8 mouse cellular contexts compared by ENCODE assay signal in the genomic region with DNA sequence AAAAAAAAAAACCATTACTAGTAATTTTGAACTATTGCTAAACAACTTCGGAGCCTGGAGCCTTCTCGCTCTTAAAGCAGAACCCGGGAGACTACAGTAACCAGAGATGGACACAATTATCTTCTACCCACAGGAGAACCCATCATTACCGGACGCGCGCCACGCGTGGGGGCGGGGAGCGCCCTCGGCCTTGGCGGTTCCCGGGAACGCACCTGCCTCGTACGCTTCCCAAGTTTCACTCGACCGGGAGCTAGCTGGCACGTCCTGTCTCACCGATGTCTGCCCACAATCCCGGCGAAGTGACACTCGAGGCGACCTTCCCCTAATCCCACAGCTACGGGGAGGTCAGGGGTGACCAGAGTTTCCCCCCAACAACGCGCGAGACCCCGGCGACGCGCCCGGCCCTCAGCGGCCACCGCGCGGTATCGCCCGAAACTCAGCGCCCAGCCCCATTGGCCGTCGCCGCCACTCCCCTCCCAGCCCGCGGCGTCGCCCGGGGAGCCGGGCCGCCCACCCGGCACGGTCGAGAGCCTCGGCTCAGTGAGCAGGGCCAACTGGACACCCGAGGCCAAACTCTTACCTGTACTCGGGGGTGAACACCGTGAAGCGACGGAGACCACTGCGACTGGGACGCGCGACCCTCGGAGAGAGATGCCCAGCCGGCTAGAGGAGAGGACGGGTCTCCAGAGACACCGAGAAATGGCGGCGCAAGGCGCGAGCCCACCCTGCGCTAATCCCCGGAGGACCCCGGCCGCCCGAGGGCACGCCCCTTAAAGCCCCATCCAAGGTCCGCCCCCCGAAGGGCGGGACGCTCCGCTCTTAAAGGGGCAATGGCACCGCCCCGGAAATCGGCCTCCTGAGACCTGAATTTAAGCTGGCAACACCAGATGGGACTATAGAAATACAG. TPM values are rescaled to one million over a fixed set of nuclear protein-coding genes. Genes with fewer than 3 reads are reported as not detected.
A peak's percentile ranks its signal among the peaks of the same experiment; 100 is the strongest.
DNase-seq lines count a peak whose midpoint lies in the region; ATAC-seq and TF ChIP-seq lines count a peak whose summit lies in the region.

A gene (minus strand): TSS at position 796 of the 907 bp plus-strand sequence.

- ATAC-seq in frontal cortex, adult (ENCODE audit: low TSS enrichment): peak; percentile 89
- peak; percentile 81 to 87 for ATAC-seq in hematopoietic stem cell, adult 5-6 weeks (replicated peaks in 1 of 2; ENCODE audit: insufficient read depth in 1 of 2, low FRiP score in 2 of 2, low TSS enrichment in 1 of 2, low read depth in 1 of 2, poor library complexity in 2 of 2, severe bottlenecking in 2 of 2)
- ATAC-seq in lung, embryonic 15.5 days (ENCODE audit: borderline replicate concordance, extremely low read depth, low FRiP score, low TSS enrichment): peak; percentile 94

- under 1% methylated on average over 86 of the region's 86 CpGs for WGBS in lung, embryonic 15.5 days
- under 1% methylated on average over 86 of the region's 86 CpGs for WGBS in thymus, adult 2 months

- TF ChIP-seq CTCF in thymus, adult 2 months (IDR thresholded peaks at IDR 0.05; ENCODE audit: borderline replicate concordance, control insufficient read depth, extremely low read depth, insufficient read depth, low read length, poor library complexity): 0 out of 2 replicates have a peak, but pooled peaks have one; percentile 11

- DNase-seq in MN1 (ENCODE audit: low spot score): peak; percentile 90
- DNase-seq in cerebellum, adult 8-10 months: peak; percentile 66
- peak; percentile 52 to 62 for DNase-seq in layer of hippocampus, adult 8-10 months (ENCODE audit: low spot score in 2 of 2)
- DNase-seq in ovary, adult 18-20 months (ENCODE audit: low spot score): peak; percentile 69
- DNase-seq in thymus, adult 2 months: peak; percentile 82

- peak within 1 kb of the TSS; percentile 95 for H3K27ac ChIP-seq in lung, embryonic 15.5 days
- H3K27ac ChIP-seq in thymus, adult 2 months (ENCODE audit: control insufficient read depth, insufficient read depth, low read length): no peak within 1 kb of the TSS

- no peaks in the 10 kb centered on the region for H3K27me3 ChIP-seq in lung, embryonic 15.5 days
- no peaks in the 10 kb centered on the region; the same call in 1 of the 2 replicates for H3K27me3 ChIP-seq in thymus, adult 2 months (ENCODE audit: control insufficient read depth, insufficient read depth, low read length)

- no peaks in the 10 kb centered on the region for H3K36me3 ChIP-seq in lung, embryonic 15.5 days
- H3K36me3 ChIP-seq in thymus, adult 2 months (ENCODE audit: control insufficient read depth, insufficient read depth, low read length): no peaks in the 10 kb centered on the region

- H3K4me3 ChIP-seq in lung, embryonic 15.5 days: peak within 1 kb of the TSS; percentile 93
- peak within 1 kb of the TSS; percentile 54 for H3K4me3 ChIP-seq in thymus, adult 2 months (ENCODE audit: control insufficient read depth, insufficient read depth, low read length)

- H3K9me3 ChIP-seq in lung, embryonic 15.5 days: no peaks in the 10 kb centered on the region

- peak within 1 kb of the TSS; percentile 72 for H3K9ac ChIP-seq in lung, embryonic 15.5 days

- peak within 1 kb of the TSS; percentile 81 for H3K4me2 ChIP-seq in lung, embryonic 15.5 days

- no peak for TF ChIP-seq POLR2A in thymus, adult 2 months (IDR thresholded peaks at IDR 0.05; ENCODE audit: control insufficient read depth, extremely low read depth, insufficient read depth, low read length, poor library complexity)

- H3K4me1 ChIP-seq in lung, embryonic 15.5 days: peaks cover 18% of the 10 kb centered on the region
- H3K4me1 ChIP-seq in thymus, adult 2 months (replicated peaks; ENCODE audit: control insufficient read depth, insufficient read depth, low read length): peaks cover 3% of the 10 kb centered on the region; the same call in 1 of the 2 replicates

RNA-seq across cellular contexts. Expression of the gene that starts here (rescaled TPM):
- total RNA-seq in hematopoietic stem cell, adult 5-6 weeks (2017): 4.3 and 5.5 TPM in 2 replicates
- 1 to 10 TPM; 5.2 to 8.6 (median 6.6) TPM for total RNA-seq in layer of hippocampus, adult 8-10 months (2022)
- polyA plus RNA-seq in lung, embryonic 15.5 days (2015; fragmentation: Nextera tagmentation; extraction: Ambion mirVana): 43.7 and 45.9 TPM in 2 replicates
- polyA plus RNA-seq in thymus, adult 2 months (2012; rRNA removed): 1.1 and 1.6 TPM in 2 replicates

Comparison
In these comparisons a context has a peak if more than half of its experiments do, and no peak if none do; other contexts are left out.
1. RNA of the gene that starts here (polyA plus RNA-seq): 43.7 to 45.9 TPM in lung, embryonic 15.5 days; 1.1 to 1.6 TPM in thymus, adult 2 months; every median in the first group is over 10 times any median in the second.
2. Peak in every context shown above with its lines, with median percentiles within 50 percentile points of each other: DNase-seq and ATAC-seq.